In genomic region chr12:8853858-8854257, GRCm38 (mm10) we compare ENCODE assay signal across 20 mouse cellular contexts.
DNase-seq lines count a peak whose midpoint lies in the region; TF ChIP-seq lines count a peak whose summit lies in the region.
"Had no signal": no experiment of that assay in that cellular context is flagged by ENCODE, and none has a peak within 500 bp of the region (broad histone marks: within the 10 kb centered on the region; RNA-seq: fewer than 3 reads in every experiment).

No protein-coding gene starts in this region.

- no peaks in the 10 kb centered on the region for H3K9me3 ChIP-seq in limb, embryonic 10.5 days (replicated peaks)
- H3K9me3 ChIP-seq: embryonic facial prominence, embryonic 12.5 days; embryonic facial prominence, embryonic 15.5 days; forebrain, embryonic 12.5 days; forebrain, embryonic 15.5 days; hindbrain, embryonic 12.5 days; hindbrain, embryonic 15.5 days had no signal

- DNase-seq in limb, embryonic 10.5 days (ENCODE audit: low spot score), result no peak
- DNase-seq in heart, adult 9 months (ENCODE audit: low spot score in 2 of 2), result no peak
- DNase-seq in lung, postnatal 25 days (ENCODE audit: low spot score), result no peak
- no peak for DNase-seq in gastrocnemius, postnatal 4 days (ENCODE audit: low spot score in 2 of 2)
- DNase-seq: adrenal gland, adult 8-10 months; adrenal gland, postnatal 25 days; cerebellum, adult 18-20 months; cerebellum, adult 9-10 months; cerebellum, postnatal 14 days; gastrocnemius, postnatal 25 days; heart, adult 2 months had no signal

- no peaks in the 10 kb centered on the region for H3K36me3 ChIP-seq in C2C12 (ENCODE audit: control insufficient read depth, insufficient read depth)
- no peaks in the 10 kb centered on the region for H3K36me3 ChIP-seq in limb, embryonic 10.5 days
- H3K36me3 ChIP-seq in myocyte (ENCODE audit: control insufficient read depth, insufficient read depth), result no peaks in the 10 kb centered on the region
- H3K36me3 ChIP-seq: embryonic facial prominence, embryonic 12.5 days; embryonic facial prominence, embryonic 15.5 days; forebrain, embryonic 12.5 days; forebrain, embryonic 15.5 days; hindbrain, embryonic 12.5 days; hindbrain, embryonic 15.5 days had no signal

- no peak overlapping the region for H3K4me3 ChIP-seq in C2C12 (ENCODE audit: insufficient read depth, poor library complexity, severe bottlenecking)
- no peak overlapping the region for H3K4me3 ChIP-seq in limb, embryonic 10.5 days
- no peak overlapping the region for H3K4me3 ChIP-seq in myocyte
- H3K4me3 ChIP-seq: embryonic facial prominence, embryonic 12.5 days; embryonic facial prominence, embryonic 15.5 days; forebrain, embryonic 12.5 days; forebrain, embryonic 15.5 days; heart, adult 2 months; hindbrain, embryonic 12.5 days; hindbrain, embryonic 15.5 days had no signal

- H3K27me3 ChIP-seq in C2C12 (ENCODE audit: control insufficient read depth, insufficient read depth, insufficient read length) (no peaks in the 10 kb centered on the region), myocyte (ENCODE audit: control insufficient read depth, insufficient read depth, insufficient read length) (no peaks in the 10 kb centered on the region)
- H3K27me3 ChIP-seq in limb, embryonic 10.5 days (ENCODE audit: low read depth, poor library complexity, severe bottlenecking), result no peaks in the 10 kb centered on the region
- H3K27me3 ChIP-seq: embryonic facial prominence, embryonic 12.5 days; embryonic facial prominence, embryonic 15.5 days; forebrain, embryonic 12.5 days; forebrain, embryonic 15.5 days; hindbrain, embryonic 12.5 days; hindbrain, embryonic 15.5 days had no signal

- peaks cover 90% of the 10 kb centered on the region for H3K4me1 ChIP-seq in limb, embryonic 10.5 days
- H3K4me1 ChIP-seq: forebrain, embryonic 12.5 days; forebrain, embryonic 15.5 days; hindbrain, embryonic 15.5 days had no signal

- no peaks in the 10 kb centered on the region for H3K79me2 ChIP-seq in C2C12 (ENCODE audit: control insufficient read depth, insufficient read depth)
- H3K79me2 ChIP-seq in myocyte (ENCODE audit: control insufficient read depth, insufficient read depth), result no peaks in the 10 kb centered on the region

- peak overlapping the region; percentile 93 for H3K27ac ChIP-seq in limb, embryonic 10.5 days
- H3K27ac ChIP-seq: embryonic facial prominence, embryonic 12.5 days; embryonic facial prominence, embryonic 15.5 days; forebrain, embryonic 12.5 days; forebrain, embryonic 15.5 days; heart, adult 2 months; hindbrain, embryonic 12.5 days; hindbrain, embryonic 15.5 days had no signal

- 92% methylated on average over 4 of the region's 4 CpGs for WGBS in limb, embryonic 10.5 days

- no peak for TF ChIP-seq CTCF in C2C12 (IDR thresholded peaks at IDR 0.05; ENCODE audit: control insufficient read depth, insufficient read depth, insufficient read length)

- H3K4me2 ChIP-seq in myocyte (ENCODE audit: low read depth), result peak overlapping the region; percentile 52
- H3K4me2 ChIP-seq: embryonic facial prominence, embryonic 12.5 days; embryonic facial prominence, embryonic 15.5 days; forebrain, embryonic 12.5 days; forebrain, embryonic 15.5 days; heart, embryonic 11.5 days; hindbrain, embryonic 12.5 days; hindbrain, embryonic 15.5 days had no signal

- no peak for TF ChIP-seq POLR2A in myocyte (IDR thresholded peaks at IDR 0.05; ENCODE audit: insufficient read length, low read depth)

- H3ac ChIP-seq in C2C12 (ENCODE audit: control insufficient read depth, insufficient read length, low read depth) (no peak overlapping the region), myocyte (ENCODE audit: control insufficient read depth, insufficient read length) (no peak overlapping the region)

- H3K79me3 ChIP-seq in C2C12 (ENCODE audit: low read depth), result no peaks in the 10 kb centered on the region

TF ChIP-seq in C2C12, 6 proteins besides CTCF, POLR2A, EP300 and RAD21:
- no peak for TF ChIP-seq MYOG (IDR thresholded peaks at IDR 0.05; ENCODE audit: control insufficient read depth, extremely low read depth, insufficient read length)
- peak; percentile 78 for TF ChIP-seq USF1 (IDR thresholded peaks at IDR 0.05; ENCODE audit: low read depth)
- no peak for TF ChIP-seq CEBPB (IDR thresholded peaks at IDR 0.05; ENCODE audit: low read depth)
- TF ChIP-seq MYOD1 (IDR thresholded peaks at IDR 0.05; ENCODE audit: control insufficient read depth, insufficient read length, low read depth), result no peak
- no peak for TF ChIP-seq MAX (IDR thresholded peaks at IDR 0.05)

TF ChIP-seq in myocyte, 11 proteins besides CTCF, POLR2A, EP300 and RAD21:
- TF ChIP-seq MYOG (IDR thresholded peaks at IDR 0.05; ENCODE audit: control insufficient read depth in 1 of 3, insufficient read depth in 1 of 3, insufficient read length in 2 of 3, low read depth in 2 of 3) (no peak), USF1 (IDR thresholded peaks at IDR 0.05; ENCODE audit: low read depth) (peak; percentile 78)
